Mouse (Mus musculus): ENCODE measurements at regions not wholly inside any gene's neighbourhood (a gene's known extent, or its start where the extent isn't known, plus 50 kb on each side); places are given as distances from the start of the nearest gene placed in this dataset.

GRCm38 (mm10) chr8:86309460-86309859 lies 271.0 kb downstream of the Abcc12 start:
- Histone ChIP-seq H3K9me3 (no peaks in the 10 kb centered on the region), H3K27me3 (ENCODE audit: insufficient read depth, poor library complexity, severe bottlenecking) (no peaks in the 10 kb centered on the region), H3K27ac (no peak overlapping the region), H3K4me3 (no peak overlapping the region), H3K36me3 (no peaks in the 10 kb centered on the region), H3K4me1 (replicated peaks) (no peaks in the 10 kb centered on the region)
- DNase-seq (ENCODE audit: low spot score), result no peak
- WGBS, result 84% methylated on average over 2 of the region's 2 CpGs

GRCm38 (mm10) chr8:86307339-86307738 lies 273.1 kb downstream of the Abcc12 start:
- no peaks in the 10 kb centered on the region for H3K4me1 ChIP-seq (replicated peaks)
- H3K9me3 ChIP-seq, result no peaks in the 10 kb centered on the region
- no peak overlapping the region for H3K27ac ChIP-seq
- no peak for DNase-seq (ENCODE audit: low spot score)
- 88% methylated on average over 3 of the region's 3 CpGs for WGBS
- no peaks in the 10 kb centered on the region for H3K36me3 ChIP-seq
- no peak overlapping the region for H3K4me3 ChIP-seq
- no peaks in the 10 kb centered on the region for H3K27me3 ChIP-seq (ENCODE audit: insufficient read depth, poor library complexity, severe bottlenecking)

- WGBS, result 53% methylated on average over 4 of the region's 4 CpGs
- H3K27ac ChIP-seq, result no peak overlapping the region
- no peak overlapping the region for H3K4me3 ChIP-seq
- no peaks in the 10 kb centered on the region for H3K36me3 ChIP-seq
- H3K27me3 ChIP-seq (ENCODE audit: insufficient read depth, poor library complexity, severe bottlenecking), result no peaks in the 10 kb centered on the region
- no peak for DNase-seq (ENCODE audit: low spot score)
- H3K4me1 ChIP-seq (replicated peaks), result no peaks in the 10 kb centered on the region
- H3K9me3 ChIP-seq, result no peaks in the 10 kb centered on the region
These were observed 278.5 kb downstream of the Abcc12 start for GRCm38 (mm10) chr8:86301885-86302509.

- Histone ChIP-seq H3K4me1 (replicated peaks) (no peaks in the 10 kb centered on the region), H3K4me3 (no peak overlapping the region), H3K27ac (no peak overlapping the region), H3K9me3 (peaks cover 6% of the 10 kb centered on the region; the same call in 1 of the 2 replicates), H3K27me3 (ENCODE audit: insufficient read depth, poor library complexity, severe bottlenecking) (no peaks in the 10 kb centered on the region), H3K36me3 (no peaks in the 10 kb centered on the region)
- 90% methylated on average over 3 of the region's 3 CpGs for WGBS
- DNase-seq (ENCODE audit: low spot score), result no peak
These were observed 291.6 kb downstream of the Abcc12 start for GRCm38 (mm10) chr8:86288713-86289384.

GRCm38 (mm10) chr8:86282922-86283321 lies 297.6 kb downstream of the Abcc12 start:
- Histone ChIP-seq H3K27me3 (ENCODE audit: insufficient read depth, poor library complexity, severe bottlenecking) (no peaks in the 10 kb centered on the region), H3K4me1 (replicated peaks) (no peaks in the 10 kb centered on the region), H3K4me3 (no peak overlapping the region), H3K9me3 (peaks cover 6% of the 10 kb centered on the region; the same call in 1 of the 2 replicates), H3K27ac (no peak overlapping the region), H3K36me3 (no peaks in the 10 kb centered on the region)
- no peak for DNase-seq (ENCODE audit: low spot score)
- WGBS, result 78% methylated on average over 7 of the region's 7 CpGs

GRCm38 (mm10) chr8:86280093-86280721 lies 300.3 kb downstream of the Abcc12 start:
- Histone ChIP-seq H3K4me1 (replicated peaks) (no peaks in the 10 kb centered on the region), H3K36me3 (no peaks in the 10 kb centered on the region), H3K4me3 (no peak overlapping the region), H3K9me3 (peaks cover 6% of the 10 kb centered on the region; the same call in 1 of the 2 replicates), H3K27ac (no peak overlapping the region), H3K27me3 (ENCODE audit: insufficient read depth, poor library complexity, severe bottlenecking) (no peaks in the 10 kb centered on the region)
- WGBS, result 92% methylated on average over 18 of the region's 18 CpGs
- DNase-seq (ENCODE audit: low spot score), result no peak

- WGBS, result 89% methylated on average over 4 of the region's 4 CpGs
- peaks cover 12% of the 10 kb centered on the region for H3K4me1 ChIP-seq (replicated peaks)
- no peak for DNase-seq (ENCODE audit: low spot score)
- no peaks in the 10 kb centered on the region for H3K9me3 ChIP-seq
- no peak overlapping the region for H3K27ac ChIP-seq
- H3K4me3 ChIP-seq, result no peak overlapping the region
- no peaks in the 10 kb centered on the region for H3K36me3 ChIP-seq
- no peaks in the 10 kb centered on the region for H3K27me3 ChIP-seq (ENCODE audit: insufficient read depth, poor library complexity, severe bottlenecking)
These were observed 304.8 kb downstream of the Abcc12 start for GRCm38 (mm10) chr8:86275699-86276098.

- WGBS, result 56% methylated on average over 3 of the region's 3 CpGs
- H3K27ac ChIP-seq, result 0 out of 2 replicates have a peak overlapping the region, but pooled peaks have one; percentile 6
- DNase-seq (ENCODE audit: low spot score), result peak; percentile 18
These were observed 306.7 kb downstream of the Abcc12 start for GRCm38 (mm10) chr8:86273811-86274210.

GRCm38 (mm10) chr8:86272626-86273025 lies 307.9 kb downstream of the Abcc12 start:
- no peak overlapping the region for H3K27ac ChIP-seq
- H3K9me3 ChIP-seq, result no peaks in the 10 kb centered on the region
- H3K27me3 ChIP-seq (ENCODE audit: insufficient read depth, poor library complexity, severe bottlenecking), result no peaks in the 10 kb centered on the region
- WGBS, result 35% methylated on average over 1 of the region's 1 CpGs
- no peaks in the 10 kb centered on the region for H3K36me3 ChIP-seq
- H3K4me1 ChIP-seq (replicated peaks), result peaks cover 12% of the 10 kb centered on the region
- no peak for DNase-seq (ENCODE audit: low spot score)
- H3K4me3 ChIP-seq, result no peak overlapping the region

More at GRCm38 (mm10) chr8:86273811-86274210, 306.7 kb downstream of the Abcc12 start:
- peaks cover 12% of the 10 kb centered on the region for H3K4me1 ChIP-seq (replicated peaks)
- H3K27me3 ChIP-seq (ENCODE audit: insufficient read depth, poor library complexity, severe bottlenecking), result no peaks in the 10 kb centered on the region
- no peaks in the 10 kb centered on the region for H3K36me3 ChIP-seq
- H3K4me3 ChIP-seq, result no peak overlapping the region
- H3K9me3 ChIP-seq, result no peaks in the 10 kb centered on the region

GRCm38 (mm10) chr8:86271477-86271876 lies 309.0 kb downstream of the Abcc12 start:
- H3K9me3 ChIP-seq, result no peaks in the 10 kb centered on the region
- no peak overlapping the region for H3K4me3 ChIP-seq
- H3K27ac ChIP-seq, result no peak overlapping the region
- H3K4me1 ChIP-seq (replicated peaks), result peaks cover 12% of the 10 kb centered on the region
- no peaks in the 10 kb centered on the region for H3K27me3 ChIP-seq (ENCODE audit: insufficient read depth, poor library complexity, severe bottlenecking)
- 90% methylated on average over 6 of the region's 6 CpGs for WGBS
- no peak for DNase-seq (ENCODE audit: low spot score)
- H3K36me3 ChIP-seq, result no peaks in the 10 kb centered on the region

- Histone ChIP-seq H3K36me3 (no peaks in the 10 kb centered on the region), H3K27me3 (ENCODE audit: insufficient read depth, poor library complexity, severe bottlenecking) (no peaks in the 10 kb centered on the region), H3K4me3 (no peak overlapping the region), H3K27ac (0 out of 2 replicates have a peak overlapping the region, but pooled peaks have one; percentile 13), H3K4me1 (replicated peaks) (peaks cover 16% of the 10 kb centered on the region), H3K9me3 (no peaks in the 10 kb centered on the region)
- 84% methylated on average over 5 of the region's 5 CpGs for WGBS
- no peak for DNase-seq (ENCODE audit: low spot score)
These were observed 322.5 kb downstream of the Abcc12 start for GRCm38 (mm10) chr8:86258011-86258410.

GRCm38 (mm10) chr8:86255431-86255830 lies 325.1 kb downstream of the Abcc12 start:
- H3K9me3 ChIP-seq, result no peaks in the 10 kb centered on the region
- H3K27me3 ChIP-seq (ENCODE audit: insufficient read depth, poor library complexity, severe bottlenecking), result no peaks in the 10 kb centered on the region
- H3K4me1 ChIP-seq (replicated peaks), result peaks cover 16% of the 10 kb centered on the region
- no peak for DNase-seq (ENCODE audit: low spot score)
- H3K27ac ChIP-seq, result no peak overlapping the region
- H3K36me3 ChIP-seq, result no peaks in the 10 kb centered on the region
- H3K4me3 ChIP-seq, result no peak overlapping the region

- Histone ChIP-seq H3K36me3 (no peaks in the 10 kb centered on the region), H3K27ac (no peak overlapping the region), H3K9me3 (no peaks in the 10 kb centered on the region), H3K27me3 (ENCODE audit: insufficient read depth, poor library complexity, severe bottlenecking) (no peaks in the 10 kb centered on the region), H3K4me1 (replicated peaks) (peaks cover 16% of the 10 kb centered on the region), H3K4me3 (no peak overlapping the region)
- DNase-seq (ENCODE audit: low spot score), result no peak
- 79% methylated on average over 1 of the region's 1 CpGs for WGBS
These were observed 325.8 kb downstream of the Abcc12 start for GRCm38 (mm10) chr8:86254680-86255079.

All from hindbrain, embryonic 10.5 days (tissue).